Mouse (Mus musculus) MEL (cell line): ENCODE results near the gene Ptma. TPM values are rescaled to one million over a fixed set of nuclear protein-coding genes. Genes with fewer than 3 reads are reported as not detected.

Experiments used
- DNase-seq: peaks from one replicate; pipeline ENCODE4 v3.0.0; 2011; ENCODE audit warnings: low read depth, low spot score
- H3K27ac ChIP-seq: 2 replicates; pipeline ENCODE4 v1.5.1; 2012; ENCODE audit warnings: low read depth, mild to moderate bottlenecking, control low read depth, low read length, moderate library complexity; ENCODE audit not compliant: control insufficient read depth
- H3K27me3 ChIP-seq, 2 experiments: fragments of 150-350 bp in 1 of 2; sonication (generic) in 1 of 2; 2 replicates each; pipeline ENCODE4 v1.6.1; 2012; ENCODE audit warnings: low read length in 2 of 2, mild to moderate bottlenecking in 2 of 2, improper control_type of control experiment in 1 of 2, moderate library complexity in 1 of 2; ENCODE audit not compliant: insufficient read depth in 2 of 2, control insufficient read depth in 1 of 2
- H3K36me3 ChIP-seq, 2 experiments: 2 replicates each; pipeline ENCODE4 v1.6.1; 2012 to 2014; ENCODE audit warnings: low read length in 2 of 2, improper control_type of control experiment in 1 of 2, inconsistent platforms in 1 of 2, mild to moderate bottlenecking in 1 of 2; ENCODE audit not compliant: insufficient read depth in 2 of 2, control insufficient read depth in 1 of 2
- H3K4me1 ChIP-seq, 2 experiments: fragments of 150-350 bp in 1 of 2; sonication (generic) in 1 of 2; 2 replicates each; pipeline ENCODE4 v1.6.1; 2012; ENCODE audit warnings: low read length in 2 of 2, improper control_type of control experiment in 1 of 2, mild to moderate bottlenecking in 1 of 2; ENCODE audit not compliant: insufficient read depth in 2 of 2, control insufficient read depth in 1 of 2
- H3K4me3 ChIP-seq, 2 experiments: fragments of 150-350 bp in 1 of 2; sonication (generic) in 1 of 2; 2 replicates each; pipeline ENCODE4 v1.5.1; 2012; ENCODE audit warnings: low read depth in 2 of 2, low read length in 2 of 2, mild to moderate bottlenecking in 2 of 2, moderate library complexity in 2 of 2, control low read depth in 1 of 2, improper control_type of control experiment in 1 of 2; ENCODE audit not compliant: control insufficient read depth in 1 of 2, insufficient read depth in 1 of 2
- H3K79me2 ChIP-seq: 2 replicates; pipeline ENCODE4 v1.6.1; 2012; ENCODE audit warnings: mild to moderate bottlenecking, low read length, moderate library complexity; ENCODE audit not compliant: control insufficient read depth, poor library complexity, insufficient read depth
- H3K9ac ChIP-seq: 2 replicates; pipeline ENCODE4 v1.6.1; 2012; ENCODE audit warnings: low read depth, mild to moderate bottlenecking, control low read depth, low read length, moderate library complexity; ENCODE audit not compliant: control insufficient read depth, poor library complexity, severe bottlenecking
- H3K9me3 ChIP-seq: fragments of 150-350 bp; sonication (generic); replicated peaks from 2 replicates; pipeline ENCODE4 v1.6.1; 2012; ENCODE audit warnings: mild to moderate bottlenecking, low read length, improper control_type of control experiment, moderate library complexity; ENCODE audit not compliant: insufficient read depth
- BHLHE40 ChIP-seq: IDR thresholded peaks from 2 replicates; pipeline ENCODE4 v1.6.1; 2012; ENCODE audit warnings: low read depth, mild to moderate bottlenecking, inconsistent platforms, low read length, improper control_type of control experiment, borderline replicate concordance
- CHD1 ChIP-seq: IDR thresholded peaks from 2 replicates; pipeline ENCODE4 v1.6.1; 2012; ENCODE audit warnings: low read depth, mild to moderate bottlenecking, inconsistent platforms, low read length, improper control_type of control experiment
- CHD2 ChIP-seq: IDR thresholded peaks from 2 replicates; pipeline ENCODE4 v1.6.1; 2011; ENCODE audit warnings: low read length, improper control_type of control experiment
- CTCF ChIP-seq, 3 experiments: IDR thresholded peaks in 2 of 3; conservative IDR thresholded peaks in 1 of 3; 2 replicates each; pipeline ENCODE4 v1.5.1; 2011 to 2012; ENCODE audit warnings: low read length in 3 of 3, low read depth in 2 of 3, mild to moderate bottlenecking in 2 of 3, improper control_type of control experiment in 1 of 3, inconsistent platforms in 1 of 3, mixed read lengths in 1 of 3, moderate library complexity in 1 of 3; ENCODE audit not compliant: control insufficient read depth in 1 of 3, insufficient read depth in 1 of 3, poor library complexity in 1 of 3, severe bottlenecking in 1 of 3
- ELF1 ChIP-seq: IDR thresholded peaks from 2 replicates; pipeline ENCODE4 v1.6.1; 2014; ENCODE audit warnings: low read depth, mild to moderate bottlenecking, inconsistent platforms, low read length, improper control_type of control experiment, moderate library complexity
- EP300 ChIP-seq, 2 experiments: IDR thresholded peaks; 2 replicates each; pipeline ENCODE4 v1.6.1; 2011; ENCODE audit warnings: improper control_type of control experiment in 2 of 2, low read length in 2 of 2, low read depth in 1 of 2, mild to moderate bottlenecking in 1 of 2
- ETS1 ChIP-seq: IDR thresholded peaks from 2 replicates; pipeline ENCODE4 v1.6.1; 2012; ENCODE audit warnings: low read depth, mild to moderate bottlenecking, inconsistent platforms, low read length, improper control_type of control experiment, moderate library complexity
- GABPA ChIP-seq: IDR thresholded peaks from 2 replicates; pipeline ENCODE4 v1.6.1; 2012; ENCODE audit warnings: low read depth, mild to moderate bottlenecking, inconsistent platforms, low read length, improper control_type of control experiment, moderate library complexity
- GATA1 ChIP-seq: IDR thresholded peaks from 2 replicates; pipeline ENCODE4 v1.6.1; 2011; ENCODE audit warnings: low read depth, low read length, improper control_type of control experiment
- HCFC1 ChIP-seq: IDR thresholded peaks from 2 replicates; pipeline ENCODE4 v1.6.1; 2012; ENCODE audit warnings: low read depth, mild to moderate bottlenecking, inconsistent platforms, low read length, improper control_type of control experiment, moderate library complexity
- JUND ChIP-seq: IDR thresholded peaks from 2 replicates; pipeline ENCODE4 v1.6.1; 2011; ENCODE audit warnings: low read depth, mild to moderate bottlenecking, improper control_type of control experiment, low read length
- KAT2A ChIP-seq: conservative IDR thresholded peaks from 2 replicates; pipeline ENCODE4 v1.6.1; 2012; ENCODE audit warnings: low read depth, low read length, improper control_type of control experiment, inconsistent platforms
- MAFK ChIP-seq: IDR thresholded peaks from 2 replicates; pipeline ENCODE4 v1.6.1; 2011; ENCODE audit warnings: low read depth, mild to moderate bottlenecking, low read length, improper control_type of control experiment, borderline replicate concordance
- MAX ChIP-seq: IDR thresholded peaks from 2 replicates; pipeline ENCODE4 v1.6.1; 2011; ENCODE audit warnings: low read length, improper control_type of control experiment
- MAZ ChIP-seq: IDR thresholded peaks from 2 replicates; pipeline ENCODE4 v1.6.1; 2012; ENCODE audit warnings: low read depth, mild to moderate bottlenecking, inconsistent platforms, low read length, improper control_type of control experiment
- MEF2A ChIP-seq: IDR thresholded peaks from 2 replicates; pipeline ENCODE4 v1.6.1; 2014; ENCODE audit warnings: low read depth, mild to moderate bottlenecking, inconsistent platforms, low read length, improper control_type of control experiment; ENCODE audit not compliant: poor library complexity, insufficient replicate concordance, severe bottlenecking; ENCODE audit errors: extremely low read depth
- MXI1 ChIP-seq: IDR thresholded peaks from 2 replicates; pipeline ENCODE4 v1.6.1; 2011; ENCODE audit warnings: mild to moderate bottlenecking, low read depth, low read length, improper control_type of control experiment
- MYB ChIP-seq: IDR thresholded peaks from 2 replicates; pipeline ENCODE4 v1.6.1; 2011; ENCODE audit warnings: mild to moderate bottlenecking, low read depth, low read length, improper control_type of control experiment
- MYC ChIP-seq: IDR thresholded peaks from 2 replicates; pipeline ENCODE4 v1.6.1; 2011; ENCODE audit warnings: low read depth, mild to moderate bottlenecking, low read length, improper control_type of control experiment, moderate library complexity
- NELFE ChIP-seq: IDR thresholded peaks from 2 replicates; pipeline ENCODE4 v1.6.1; 2011; ENCODE audit warnings: low read depth, low read length, improper control_type of control experiment
- NRF1 ChIP-seq: IDR thresholded peaks from 2 replicates; pipeline ENCODE4 v1.6.1; 2014; ENCODE audit warnings: low read depth, mild to moderate bottlenecking, inconsistent platforms, low read length, improper control_type of control experiment, moderate library complexity; ENCODE audit not compliant: poor library complexity, insufficient read depth, severe bottlenecking
- POLR2A ChIP-seq, 2 experiments: IDR thresholded peaks; 2 replicates each; pipeline ENCODE4 v1.6.1; 2011 to 2012; ENCODE audit warnings: low read length in 2 of 2, mild to moderate bottlenecking in 2 of 2, control low read depth in 1 of 2, improper control_type of control experiment in 1 of 2, low read depth in 1 of 2, moderate library complexity in 1 of 2; ENCODE audit not compliant: control insufficient read depth in 1 of 2, insufficient read depth in 1 of 2, poor library complexity in 1 of 2
- POLR2AphosphoS5 ChIP-seq: IDR thresholded peaks from 2 replicates; pipeline ENCODE4 v1.6.1; 2012; ENCODE audit warnings: low read depth, borderline replicate concordance, mild to moderate bottlenecking, inconsistent platforms, low read length, moderate library complexity, mixed read lengths
- RAD21 ChIP-seq: IDR thresholded peaks from 2 replicates; pipeline ENCODE4 v1.6.1; 2011; ENCODE audit warnings: mild to moderate bottlenecking, low read depth, low read length, improper control_type of control experiment
- RCOR1 ChIP-seq: IDR thresholded peaks from 2 replicates; pipeline ENCODE4 v1.6.1; 2012; ENCODE audit warnings: low read depth, mild to moderate bottlenecking, inconsistent platforms, low read length, improper control_type of control experiment
- SIN3A ChIP-seq: IDR thresholded peaks from 2 replicates; pipeline ENCODE4 v1.6.1; 2012; ENCODE audit warnings: low read length, improper control_type of control experiment, inconsistent platforms
- SMC3 ChIP-seq: IDR thresholded peaks from 2 replicates; pipeline ENCODE4 v1.6.1; 2011; ENCODE audit warnings: low read depth, low read length, improper control_type of control experiment
- TAL1 ChIP-seq: IDR thresholded peaks from 2 replicates; pipeline ENCODE4 v1.6.1; 2012; ENCODE audit warnings: mild to moderate bottlenecking, inconsistent platforms, low read length, moderate library complexity, mixed read lengths
- TBP ChIP-seq: IDR thresholded peaks from 2 replicates; pipeline ENCODE4 v1.8.0; 2011; ENCODE audit warnings: low read depth, low read length, improper control_type of control experiment
- TCF12 ChIP-seq: IDR thresholded peaks from 2 replicates; pipeline ENCODE4 v1.6.1; 2014; ENCODE audit warnings: low read depth, mild to moderate bottlenecking, inconsistent platforms, low read length, improper control_type of control experiment, moderate library complexity
- UBTF ChIP-seq: IDR thresholded peaks from 2 replicates; pipeline ENCODE4 v1.6.1; 2012; ENCODE audit warnings: low read depth, mild to moderate bottlenecking, inconsistent platforms, low read length, improper control_type of control experiment, moderate library complexity, borderline replicate concordance; ENCODE audit not compliant: insufficient read depth
- USF1 ChIP-seq: IDR thresholded peaks from 2 replicates; pipeline ENCODE4 v1.6.1; 2014; ENCODE audit warnings: low read depth, mild to moderate bottlenecking, inconsistent platforms, low read length, improper control_type of control experiment, moderate library complexity
- USF2 ChIP-seq, 2 experiments: IDR thresholded peaks; 2 replicates each; pipeline ENCODE4 v1.6.1; 2011 to 2012; ENCODE audit warnings: improper control_type of control experiment in 2 of 2, low read length in 2 of 2, borderline replicate concordance in 1 of 2, inconsistent platforms in 1 of 2, low read depth in 1 of 2, mild to moderate bottlenecking in 1 of 2; ENCODE audit not compliant: insufficient read depth in 1 of 2
- ZC3H11A ChIP-seq: IDR thresholded peaks from 2 replicates; pipeline ENCODE4 v1.6.1; 2012; ENCODE audit warnings: low read depth, mild to moderate bottlenecking, inconsistent platforms, low read length, improper control_type of control experiment
- ZMIZ1 ChIP-seq: IDR thresholded peaks from 2 replicates; pipeline ENCODE4 v1.6.1; 2012; ENCODE audit warnings: low read depth, mild to moderate bottlenecking, inconsistent platforms, low read length, improper control_type of control experiment, moderate library complexity
- ZNF384 ChIP-seq: IDR thresholded peaks from 2 replicates; pipeline ENCODE4 v1.6.1; 2012; ENCODE audit warnings: low read depth, mild to moderate bottlenecking, inconsistent platforms, low read length, improper control_type of control experiment
- polyA plus RNA-seq, 2 experiments: library from polyadenylated mRNA; stranded (reverse) in 1 of 2; unstranded in 1 of 2; fragments of >175 nt in 1 of 2; fragments of >200 nt in 1 of 2; gene quantifications; 2 replicates each; pipeline versions ENCODE4 v1.2.1 to v1.2.4; 2012; ENCODE audit warnings: low replicate concordance in 2 of 2, low read depth in 1 of 2; ENCODE audit not compliant: insufficient read length in 2 of 2, insufficient read depth in 1 of 2, missing spikeins in 1 of 2
- total RNA-seq: library from RNA; depleted of rRNA; stranded (reverse); fragments of 300-350 nt; gene quantifications from 2 replicates; pipeline ENCODE4 v1.2.3, GENCODE M21; 2012

The Ptma gene
- total and polyA plus RNA-seq, 3 experiments = 2,419 to 4,891 (median 3,309) TPM

DNA sequence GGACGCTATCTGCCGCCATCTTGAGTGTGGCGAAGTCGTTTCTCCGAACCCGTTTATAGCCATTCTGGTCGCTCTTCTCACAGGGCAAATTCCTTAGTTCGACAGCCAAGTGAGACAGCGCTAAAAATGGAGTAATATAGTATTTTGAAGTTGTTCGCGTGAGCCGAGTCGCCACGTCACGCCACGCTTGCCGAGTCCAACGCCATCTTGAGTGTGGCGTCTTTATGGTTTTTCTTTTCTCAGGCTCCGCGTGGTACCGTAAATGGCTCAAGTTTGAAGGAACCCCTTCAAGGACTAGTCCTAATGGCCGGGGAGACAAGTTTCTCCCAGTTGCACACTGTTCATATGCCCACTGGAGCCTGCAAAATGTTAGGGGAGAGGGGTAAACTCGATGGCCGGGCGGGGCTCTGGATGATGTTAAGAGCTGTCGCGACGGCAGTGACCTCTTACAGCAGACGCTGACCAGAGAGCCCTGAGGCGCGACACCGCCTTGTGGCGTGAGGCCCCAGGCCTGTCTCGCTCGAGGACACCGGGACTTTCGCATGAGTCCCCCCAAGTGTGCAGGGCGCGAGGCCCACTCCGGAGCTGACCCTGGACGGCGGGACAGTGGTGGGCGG, 919 bp upstream of the Ptma start:
- H3K9me3 ChIP-seq = no peaks in the 10 kb centered on the region
- H3K4me3 ChIP-seq = peak overlapping the region; percentile 45 to 52
- H3K27ac ChIP-seq = peak overlapping the region; percentile 96
- H3K27me3 ChIP-seq = no peaks in the 10 kb centered on the region
- peak overlapping the region; percentile 88 for H3K9ac ChIP-seq
- peak; percentile 86 for DNase-seq
- peaks cover under 1 to 24% of the 10 kb centered on the region in 2 experiments for H3K36me3 ChIP-seq
- peaks cover 3 to 28% of the 10 kb centered on the region in 2 experiments; a peak in 3 of 4 replicates for H3K4me1 ChIP-seq
- peaks cover 42% of the 10 kb centered on the region for H3K79me2 ChIP-seq
- TF ChIP-seq ZMIZ1 (peak; percentile 30; the same call in 1 of the 2 replicates), RAD21 (no peak), KAT2A (no peak), NELFE (no peak; the same call in 1 of the 2 replicates), BHLHE40 (no peak), MEF2A (no peak), POLR2AphosphoS5 (no peak), SIN3A (peak; percentile 46), CTCF (IDR thresholded peaks at IDR 0.05 in 2 of 3, conservative IDR thresholded peaks at IDR 0.05 in 1 of 3; ENCODE audit: control insufficient read depth in 1 of 3, insufficient read depth in 1 of 3, low read depth in 2 of 3, low read length in 3 of 3, poor library complexity in 1 of 3, severe bottlenecking in 1 of 3) (peak in 1 of 3 experiments; percentile 6; a peak in 1 of 6 replicates), MAZ (0 out of 2 replicates have a peak, but pooled peaks have one; percentile 7), EP300 (IDR thresholded peaks at IDR 0.05; ENCODE audit: low read depth in 1 of 2, low read length in 2 of 2) (no peak), ETS1 (no peak), MYC (no peak; the same call in 1 of the 2 replicates), TAL1 (no peak), MYB (no peak), RCOR1 (no peak), CHD1 (peak; percentile 87), GATA1 (no peak), JUND (no peak), CHD2 (no peak), SMC3 (no peak), MAFK (no peak), POLR2A (IDR thresholded peaks at IDR 0.05; ENCODE audit: control insufficient read depth in 1 of 2, insufficient read depth in 1 of 2, low read depth in 1 of 2, low read length in 2 of 2, poor library complexity in 1 of 2) (peak in 1 of 2 experiments; percentile 56; a peak in 2 of 4 replicates), MXI1 (peak; percentile 48; the same call in 1 of the 2 replicates), TBP (peak; percentile 95), ZNF384 (no peak), MAX (0 out of 2 replicates have a peak, but pooled peaks have one; percentile 18), UBTF (0 out of 2 replicates have a peak, but pooled peaks have one; percentile 23), GABPA (no peak), NRF1 (no peak), USF1 (no peak), ZC3H11A (no peak), HCFC1 (no peak), TCF12 (peak; percentile 69; the same call in 1 of the 2 replicates), ELF1 (no peak), USF2 (IDR thresholded peaks at IDR 0.05; ENCODE audit: borderline replicate concordance in 1 of 2, insufficient read depth in 1 of 2, low read depth in 1 of 2, low read length in 2 of 2) (no peak)
